Mouse (Mus musculus) intestine, embryonic 16.5 days (tissue): ENCODE results near the gene Bmp8b. TPM values are rescaled to one million over a fixed set of nuclear protein-coding genes. Genes with fewer than 3 reads are reported as not detected.
"Not testable (repeated sequence)": the region's sequence is repeated elsewhere in the genome, so short reads cannot be mapped to it uniquely, and the experiment has no call there.

ENCODE experiments used
- ATAC-seq: fragments of 200-750 bp; cut with Nextera tagmentation; 2 replicates; pipeline ENCODE4 v1.8.0; 2017; ENCODE audit warnings: moderate TSS enrichment, moderate library complexity
- H3K27ac ChIP-seq: fragments of 300-500 bp; sonication (generic); 2 replicates; pipeline ENCODE4 v1.5.1; 2014; ENCODE audit warnings: mild to moderate bottlenecking, low read length
- H3K27me3 ChIP-seq: fragments of 300-500 bp; sonication (generic); replicated peaks from 2 replicates; pipeline ENCODE4 v1.6.1; 2014; ENCODE audit warnings: low read length, control low read depth, mixed read lengths; ENCODE audit not compliant: control insufficient read depth, insufficient read depth
- H3K36me3 ChIP-seq: fragments of 300-500 bp; sonication (generic); 2 replicates; pipeline ENCODE4 v1.6.1; 2014; ENCODE audit warnings: low read length, control low read depth; ENCODE audit not compliant: control insufficient read depth, insufficient read depth
- H3K4me1 ChIP-seq: fragments of 300-500 bp; sonication (generic); 2 replicates; pipeline ENCODE4 v1.6.1; 2014; ENCODE audit warnings: low read length, control low read depth, mixed read lengths; ENCODE audit not compliant: control insufficient read depth, insufficient read depth
- H3K4me2 ChIP-seq: fragments of 300-500 bp; sonication (generic); 2 replicates; pipeline ENCODE4 v1.6.1; 2014; ENCODE audit warnings: low read depth, low read length, control low read depth
- H3K4me3 ChIP-seq: fragments of 300-500 bp; sonication (generic); 2 replicates; pipeline ENCODE4 v1.5.1; 2014; ENCODE audit warnings: mild to moderate bottlenecking, low read length
- H3K9ac ChIP-seq: fragments of 300-500 bp; sonication (generic); 2 replicates; pipeline ENCODE4 v1.6.1; 2014; ENCODE audit warnings: low read depth, low read length
- H3K9me3 ChIP-seq: fragments of 300-500 bp; sonication (generic); 2 replicates; pipeline ENCODE4 v1.6.1; 2016; ENCODE audit warnings: low read length, control low read depth; ENCODE audit not compliant: control insufficient read depth
- WGBS: fragments of 180-500 bp; shearing (Covaris S2); extraction: QIAGEN DNeasy Blood & Tissue Kit; methylation state at CpG from one replicate; pipeline ENCODE4 v1.1.7; 2014; 5-methylcytosine and 5-hydroxymethylcytosine counted together
- polyA plus RNA-seq: library from polyadenylated mRNA; unstranded; fragments of >200 nt; fragmentation: Nextera tagmentation; extraction: Ambion mirVana; gene quantifications from 2 replicates; pipeline ENCODE4 v1.2.1, GENCODE M21; 2015

The Bmp8b gene
- polyA plus RNA-seq, 1 experiment from 2014 or later = 0.29 TPM

DNA sequence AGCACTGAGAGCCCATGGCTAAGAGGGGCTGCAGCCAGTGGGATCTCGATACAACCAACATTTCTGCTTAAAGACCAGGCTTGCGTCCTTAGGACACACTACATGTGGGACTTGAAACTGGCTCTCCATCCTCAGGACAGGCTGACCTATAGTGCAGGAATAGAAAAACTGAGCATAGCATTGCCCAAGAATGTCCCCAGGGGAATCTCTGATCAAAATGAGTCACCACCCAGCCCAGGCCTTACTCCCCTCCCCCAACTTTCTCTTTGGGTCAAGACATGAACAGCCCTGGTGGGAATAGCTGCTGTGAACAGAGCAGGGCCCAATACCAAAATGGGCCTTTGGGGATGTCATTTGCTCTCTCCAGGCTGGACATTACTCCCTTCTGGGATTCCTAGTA, 1.9 kb downstream of the Bmp8b start:
- Histone ChIP-seq H3K27me3 (peaks cover 28% of the 10 kb centered on the region), H3K9me3 (no peaks in the 10 kb centered on the region), H3K4me1 (peaks cover 10% of the 10 kb centered on the region; the same call in 1 of the 2 replicates), H3K27ac (no peak overlapping the region), H3K4me3 (no peak overlapping the region), H3K4me2 (no peak overlapping the region), H3K36me3 (no peaks in the 10 kb centered on the region), H3K9ac (no peak overlapping the region)
- 89% methylated on average over 2 of the region's 2 CpGs for WGBS
- no peak for ATAC-seq

DNA sequence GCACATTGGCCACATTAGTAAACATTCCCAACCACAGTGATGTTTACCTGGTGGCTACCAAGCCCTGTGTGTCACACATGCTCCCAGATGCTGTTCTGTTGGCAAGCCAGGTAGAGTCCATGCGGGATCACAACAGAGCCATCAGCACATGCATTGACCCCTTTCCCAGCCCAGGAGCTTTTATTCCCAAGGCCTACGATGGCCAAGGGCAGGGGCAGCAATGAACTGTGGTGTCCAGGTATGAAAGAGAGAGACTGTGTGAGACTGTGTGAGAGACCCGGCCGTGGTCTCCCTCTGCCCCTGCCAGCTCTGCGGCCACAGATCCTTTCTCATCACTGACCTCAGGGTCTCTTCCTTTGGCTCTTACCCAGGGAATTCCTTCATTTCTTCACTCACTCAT, 3.1 kb downstream of the Bmp8b start:
- no peak for ATAC-seq
- H3K36me3 ChIP-seq = no peaks in the 10 kb centered on the region
- peaks cover 10% of the 10 kb centered on the region; the same call in 1 of the 2 replicates for H3K4me1 ChIP-seq
- no peak overlapping the region for H3K27ac ChIP-seq
- H3K27me3 ChIP-seq = peaks cover 28% of the 10 kb centered on the region
- H3K4me3 ChIP-seq = no peak overlapping the region
- no peak overlapping the region for H3K9ac ChIP-seq
- no peaks in the 10 kb centered on the region for H3K9me3 ChIP-seq
- 84% methylated on average over 5 of the region's 5 CpGs for WGBS
- no peak overlapping the region for H3K4me2 ChIP-seq

DNA sequence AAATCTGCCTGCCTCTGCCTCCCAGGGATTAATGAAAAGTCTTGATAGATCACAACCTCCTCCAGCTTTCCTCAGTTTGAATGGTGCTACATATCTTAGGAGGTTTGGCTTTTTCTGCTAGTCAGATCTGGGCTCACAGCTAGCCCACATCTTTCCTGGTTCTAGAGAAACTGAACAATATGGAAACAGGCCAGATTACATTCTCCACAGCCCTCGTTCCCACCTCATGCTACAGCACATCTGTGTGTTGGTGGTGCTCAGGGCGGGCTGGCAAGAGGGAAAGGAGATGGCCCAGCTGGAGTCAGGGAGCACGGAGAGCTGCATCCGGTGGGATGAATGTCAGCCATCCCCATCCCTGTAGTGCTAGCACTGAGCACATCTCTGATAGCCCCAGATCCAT, 5.8 kb downstream of the Bmp8b start:
- Histone ChIP-seq H3K9me3 (no peaks in the 10 kb centered on the region), H3K9ac (no peak overlapping the region), H3K4me2 (no peak overlapping the region), H3K27me3 (peaks cover 9% of the 10 kb centered on the region), H3K4me1 (no peaks in the 10 kb centered on the region), H3K4me3 (no peak overlapping the region), H3K36me3 (no peaks in the 10 kb centered on the region), H3K27ac (no peak overlapping the region)
- no peak for ATAC-seq
- 90% methylated on average over 4 of the region's 4 CpGs for WGBS

DNA sequence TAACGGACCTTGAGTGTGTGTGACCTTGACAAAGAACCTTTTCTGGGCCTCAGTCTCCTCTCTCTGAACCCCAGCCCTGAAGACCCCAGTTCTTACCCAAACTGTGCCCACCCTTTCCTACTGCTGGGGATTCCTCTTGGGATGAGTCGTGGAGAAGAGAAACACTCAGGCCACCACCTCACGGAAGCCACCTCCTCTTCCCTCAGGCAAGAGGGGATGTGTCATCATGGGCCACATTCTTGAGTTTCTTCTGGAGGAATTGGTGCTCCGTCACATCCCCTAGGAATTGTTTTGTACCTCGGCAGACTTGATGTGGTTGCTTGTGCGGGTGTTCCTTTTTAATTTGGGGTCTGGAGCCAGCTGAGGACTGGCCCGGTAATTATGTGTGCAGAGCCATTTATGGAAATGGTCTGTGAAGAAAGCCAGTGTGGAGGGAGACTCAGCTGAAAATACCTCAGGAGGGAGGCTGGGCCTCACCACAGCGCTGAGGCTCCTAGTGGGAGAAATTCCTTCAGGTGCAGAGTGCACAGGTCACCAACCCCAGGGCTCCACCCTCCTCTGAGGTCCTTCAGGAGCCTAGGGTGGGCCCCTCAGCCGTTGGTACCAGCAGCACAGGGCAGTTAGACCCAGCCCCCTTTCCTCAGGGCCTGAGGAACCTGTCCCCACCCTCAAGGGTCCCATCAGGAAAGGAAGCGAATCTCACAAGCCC, 6.5 kb downstream of the Bmp8b start:
- H3K9ac ChIP-seq, H3K4me1 ChIP-seq, H3K9me3 ChIP-seq, H3K27ac ChIP-seq, H3K4me3 ChIP-seq, H3K36me3 ChIP-seq, H3K27me3 ChIP-seq, H3K4me2 ChIP-seq: not testable (repeated sequence)
- WGBS = 64% methylated on average over 10 of the region's 10 CpGs
- peak; percentile 77 for ATAC-seq

DNA sequence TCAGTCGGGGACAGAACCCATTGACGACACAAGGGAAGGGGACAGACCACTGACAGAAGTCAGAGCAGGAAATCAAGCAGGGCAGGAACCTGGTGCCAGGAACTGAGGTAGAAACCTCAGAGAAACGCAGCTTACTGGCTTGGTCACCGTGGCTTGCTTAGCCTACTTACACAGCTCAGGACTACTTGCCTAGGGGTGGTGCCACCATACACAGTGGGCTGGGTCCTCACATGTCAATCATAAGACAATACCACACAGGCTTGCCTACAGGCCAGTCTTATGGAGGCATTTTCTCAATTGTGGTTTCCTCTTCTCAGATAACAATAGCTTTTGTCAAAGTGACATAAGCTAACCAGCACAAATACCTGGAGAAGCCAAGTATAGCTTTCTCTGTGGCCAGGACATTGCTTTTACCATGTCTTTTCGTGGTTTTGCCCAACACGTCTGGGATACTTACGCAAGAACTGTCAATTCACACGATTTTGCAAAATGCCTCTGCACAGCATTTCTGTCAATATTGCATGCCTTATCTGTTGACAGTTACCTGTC, 7.3 kb downstream of the Bmp8b start:
- Histone ChIP-seq H3K27ac (no peak overlapping the region), H3K36me3 (no peaks in the 10 kb centered on the region), H3K9ac (no peak overlapping the region), H3K4me1 (no peaks in the 10 kb centered on the region), H3K4me2 (no peak overlapping the region), H3K9me3 (no peaks in the 10 kb centered on the region), H3K4me3 (no peak overlapping the region), H3K27me3 (peaks cover 3% of the 10 kb centered on the region; the same call in 1 of the 2 replicates)
- WGBS = 77% methylated on average over 8 of the region's 8 CpGs
- ATAC-seq = no peak

DNA sequence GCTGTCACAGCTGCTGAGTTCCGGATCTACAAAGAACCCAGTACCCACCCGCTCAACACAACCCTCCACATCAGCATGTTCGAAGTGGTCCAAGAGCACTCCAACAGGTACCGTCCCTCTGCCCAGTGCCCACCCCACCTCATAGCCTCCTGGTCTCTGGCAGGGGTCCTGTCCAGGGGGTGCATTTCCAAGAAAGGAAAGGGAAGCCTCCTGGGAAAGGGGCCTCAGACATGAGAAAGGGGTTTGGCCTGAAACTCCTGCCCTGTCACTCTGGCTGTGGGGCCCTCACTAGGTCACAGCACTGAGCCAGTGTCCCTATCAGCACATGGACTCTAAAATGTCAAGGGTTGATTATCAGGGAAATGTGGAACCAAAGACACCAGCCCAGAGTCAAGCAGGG, 9.7 kb downstream of the Bmp8b start:
- ATAC-seq, H3K4me3 ChIP-seq, H3K27me3 ChIP-seq, H3K9me3 ChIP-seq, H3K9ac ChIP-seq, H3K27ac ChIP-seq, H3K4me1 ChIP-seq, H3K4me2 ChIP-seq, H3K36me3 ChIP-seq: not testable (repeated sequence)
- 82% methylated on average over 4 of the region's 4 CpGs for WGBS

DNA sequence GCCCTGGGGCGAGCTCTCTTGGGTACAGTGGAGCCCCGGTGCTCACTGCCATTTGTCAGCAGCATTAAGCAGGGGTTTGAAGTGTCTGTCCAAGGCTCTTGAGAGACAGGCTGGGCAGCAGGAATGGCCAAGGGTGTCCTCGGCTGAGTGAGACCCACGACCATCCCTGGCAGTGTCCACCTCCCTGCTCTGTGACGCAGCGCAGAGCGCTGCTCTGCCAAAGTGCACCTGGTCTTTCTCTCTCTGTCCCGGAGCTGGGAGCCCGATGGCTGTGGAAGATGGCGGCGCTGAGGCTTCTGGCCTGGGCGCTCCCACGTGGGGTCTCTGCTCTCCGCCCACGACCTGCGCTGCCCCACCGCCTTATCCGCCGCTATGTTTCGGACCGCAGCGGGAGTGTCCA, 11.0 kb downstream of the Bmp8b start, which contains the start of gene Oxct2b:
Gene Oxct2b, plus strand, starts transcription at position 256 of the 400 bp plus-strand sequence.
- H3K36me3 ChIP-seq = no peaks in the 10 kb centered on the region
- peak within 1 kb of the TSS; percentile 35 for H3K4me3 ChIP-seq
- peak within 1 kb of the TSS; percentile 58 for H3K4me2 ChIP-seq
- WGBS = 11% methylated on average over 22 of the region's 22 CpGs
- H3K27me3 ChIP-seq = peaks cover 3% of the 10 kb centered on the region; the same call in 1 of the 2 replicates
- H3K9me3 ChIP-seq = no peaks in the 10 kb centered on the region
- no peak for ATAC-seq
- H3K4me1 ChIP-seq = no peaks in the 10 kb centered on the region
- H3K9ac ChIP-seq = no peak within 1 kb of the TSS
- no peak within 1 kb of the TSS for H3K27ac ChIP-seq

DNA sequence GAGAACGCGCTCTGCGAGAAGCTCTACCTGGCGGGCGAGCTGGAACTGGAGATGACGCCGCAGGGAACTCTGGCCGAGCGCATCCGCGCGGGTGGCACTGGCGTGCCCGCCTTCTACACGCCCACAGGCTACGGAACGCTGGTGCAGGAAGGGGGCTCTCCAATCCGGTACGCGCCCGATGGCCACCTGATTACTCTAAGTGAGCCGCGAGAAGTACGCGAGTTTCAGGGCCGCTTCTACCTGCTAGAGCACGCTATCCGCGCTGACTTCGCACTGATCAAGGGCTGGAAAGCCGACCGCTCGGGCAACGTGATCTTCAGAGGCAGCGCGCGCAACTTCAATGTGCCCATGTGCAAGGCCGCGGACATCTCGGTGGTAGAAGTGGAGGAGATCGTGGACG, 11.7 kb downstream of the Bmp8b start:
- H3K27me3 ChIP-seq, H3K4me1 ChIP-seq, H3K9me3 ChIP-seq, H3K9ac ChIP-seq, H3K36me3 ChIP-seq, H3K27ac ChIP-seq: not testable (repeated sequence)
- ATAC-seq = peak; percentile 21; the same call in 1 of the 2 replicates
- 11% methylated on average over 35 of the region's 42 CpGs for WGBS
- H3K4me3 ChIP-seq = peak overlapping the region; percentile 10; the same call in 1 of the 2 replicates
- peak overlapping the region; percentile 58 for H3K4me2 ChIP-seq

DNA sequence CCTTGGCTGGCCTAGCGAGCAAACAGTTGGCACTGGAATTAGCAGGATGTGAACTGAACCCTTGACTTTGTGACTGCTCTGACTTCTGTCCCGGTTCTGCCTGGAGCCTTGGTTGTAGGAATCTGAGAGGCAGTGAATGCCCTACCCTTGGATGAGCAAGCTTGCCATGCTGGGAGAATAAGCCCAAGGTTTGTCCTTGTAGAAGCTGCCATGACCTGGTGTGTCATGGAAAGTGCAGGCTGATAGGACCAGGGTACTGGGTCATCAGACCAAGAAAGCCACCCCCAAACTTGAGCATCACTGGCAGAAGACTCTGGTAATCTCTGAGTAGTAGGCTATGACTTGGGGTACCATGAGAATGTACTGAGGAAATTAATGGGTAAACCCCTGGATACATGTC, 16.3 kb downstream of the Bmp8b start:
- Histone ChIP-seq H3K9me3 (no peaks in the 10 kb centered on the region), H3K4me3 (no peak overlapping the region), H3K4me2 (no peak overlapping the region), H3K27ac (no peak overlapping the region), H3K4me1 (no peaks in the 10 kb centered on the region), H3K27me3 (no peaks in the 10 kb centered on the region; the same call in 1 of the 2 replicates), H3K36me3 (no peaks in the 10 kb centered on the region), H3K9ac (no peak overlapping the region)
- 85% methylated on average over 2 of the region's 2 CpGs for WGBS
- no peak for ATAC-seq
